Mouse (Mus musculus): Measurements from ENCODE around the gene Adh1.

- TF ChIP-seq CTCF (IDR thresholded peaks at IDR 0.05; ENCODE audit: extremely low read depth, insufficient read depth, insufficient read length, insufficient replicate concordance) (no peak), POLR2A (IDR thresholded peaks at IDR 0.05; ENCODE audit: low read depth, low read length) (no peak)
Measured at GRCm38 (mm10) chr3:138287686-138288085, 26.9 kb downstream of the Adh1 start.

All from spleen, adult 2 months (tissue).